Mouse (Mus musculus) hindbrain, embryonic 11.5 days (tissue): ENCODE measurements around the gene Spata4. TPM values are rescaled to one million over a fixed set of nuclear protein-coding genes. Genes with fewer than 3 reads are reported as not detected.

Source experiments
- ATAC-seq: fragments of 200-750 bp; cut with Nextera tagmentation; 2 replicates; pipeline ENCODE4 v1.8.0; 2017; ENCODE audit warnings: mild to moderate bottlenecking, moderate TSS enrichment, moderate library complexity; ENCODE audit not compliant: low FRiP score
- DNase-seq: peaks from one replicate; pipeline ENCODE4 v3.0.0-alpha.2; 2015; ENCODE audit warnings: low spot score
- H3K27ac ChIP-seq: fragments of 300-500 bp; sonication (generic); 2 replicates; pipeline ENCODE4 v1.5.1; 2014; ENCODE audit warnings: mild to moderate bottlenecking, low read depth, low read length
- H3K27me3 ChIP-seq: fragments of 300-500 bp; sonication (generic); 2 replicates; pipeline ENCODE4 v1.6.1; 2014; ENCODE audit warnings: mild to moderate bottlenecking, low read length, moderate library complexity, mixed read lengths; ENCODE audit not compliant: control insufficient read depth, insufficient read depth
- H3K36me3 ChIP-seq: fragments of 300-500 bp; sonication (generic); 2 replicates; pipeline ENCODE4 v1.6.1; 2014; ENCODE audit warnings: mild to moderate bottlenecking, low read length, moderate library complexity, mixed read lengths; ENCODE audit not compliant: control insufficient read depth, insufficient read depth
- H3K4me1 ChIP-seq: fragments of 300-500 bp; sonication (generic); replicated peaks from 2 replicates; pipeline ENCODE4 v1.6.1; 2014; ENCODE audit warnings: low read length, mixed read lengths; ENCODE audit not compliant: control insufficient read depth, insufficient read depth
- H3K4me2 ChIP-seq: fragments of 300-500 bp; sonication (generic); replicated peaks from 2 replicates; pipeline ENCODE4 v1.6.1; 2014; ENCODE audit warnings: mild to moderate bottlenecking, low read depth, low read length
- H3K4me3 ChIP-seq: fragments of 300-500 bp; sonication (generic); 2 replicates; pipeline ENCODE4 v1.5.1; 2014; ENCODE audit warnings: low read depth, low read length
- H3K9ac ChIP-seq: fragments of 300-500 bp; sonication (generic); 2 replicates; pipeline ENCODE4 v1.6.1; 2014; ENCODE audit warnings: low read depth, low read length
- H3K9me3 ChIP-seq: fragments of 300-500 bp; sonication (generic); 2 replicates; pipeline ENCODE4 v1.6.1; 2016; ENCODE audit warnings: low read length; ENCODE audit not compliant: control insufficient read depth
- WGBS: fragments of 180-500 bp; shearing (Covaris S2); extraction: QIAGEN DNeasy Blood & Tissue Kit; methylation state at CpG from one replicate; pipeline ENCODE4 v1.1.7; 2014; 5-methylcytosine and 5-hydroxymethylcytosine counted together
- polyA plus RNA-seq: library from polyadenylated mRNA; unstranded; fragments of >200 nt; fragmentation: Nextera tagmentation; extraction: Ambion mirVana; gene quantifications from 2 replicates; pipeline ENCODE4 v1.2.1, GENCODE M21; 2014

The Spata4 gene
- 0.22 TPM in 1 of 2 replicates, not detected in the other for polyA plus RNA-seq

DNA sequence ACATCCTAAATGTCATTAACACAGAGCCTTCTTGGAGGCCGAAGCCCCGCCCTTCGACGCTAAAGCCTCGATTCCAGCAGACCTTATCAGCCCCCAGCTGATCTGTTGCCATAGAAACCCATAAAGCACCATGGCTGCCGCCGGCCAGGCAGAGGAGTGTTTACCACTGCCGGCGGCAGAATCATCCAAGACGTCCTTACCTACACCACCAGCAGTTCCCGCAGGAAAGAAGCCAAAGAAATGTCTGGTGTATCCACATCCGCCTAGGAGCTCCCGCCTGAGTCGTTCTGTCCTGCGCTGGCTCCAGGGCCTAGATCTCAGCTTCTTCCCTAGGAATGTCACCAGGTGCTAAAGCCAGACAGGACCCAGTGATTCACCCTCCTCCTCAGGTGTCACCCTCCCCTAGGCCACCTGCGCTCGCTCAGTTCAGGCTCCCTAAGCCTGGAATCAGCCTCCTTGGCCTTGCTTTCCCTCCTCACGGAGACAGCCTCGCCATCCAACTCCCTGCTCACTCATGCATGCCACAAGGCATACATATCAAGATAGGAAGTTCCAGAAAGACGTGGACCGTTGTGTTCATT, at the start of gene Spata4:
Gene Spata4, plus strand, starts transcription at position 111 of the 581 bp plus-strand sequence.
- Histone ChIP-seq H3K36me3 (no peaks in the 10 kb centered on the region), H3K4me3 (peak within 1 kb of the TSS; percentile 32), H3K27me3 (no peaks in the 10 kb centered on the region), H3K9me3 (no peaks in the 10 kb centered on the region), H3K4me2 (peak within 1 kb of the TSS; percentile 57), H3K9ac (peak within 1 kb of the TSS; percentile 50; the same call in 1 of the 2 replicates), H3K4me1 (no peaks in the 10 kb centered on the region), H3K27ac (no peak within 1 kb of the TSS)
- WGBS = 8% methylated on average over 21 of the region's 21 CpGs
- DNase-seq = peak; percentile 78
- peak; percentile 95 for ATAC-seq

DNA sequence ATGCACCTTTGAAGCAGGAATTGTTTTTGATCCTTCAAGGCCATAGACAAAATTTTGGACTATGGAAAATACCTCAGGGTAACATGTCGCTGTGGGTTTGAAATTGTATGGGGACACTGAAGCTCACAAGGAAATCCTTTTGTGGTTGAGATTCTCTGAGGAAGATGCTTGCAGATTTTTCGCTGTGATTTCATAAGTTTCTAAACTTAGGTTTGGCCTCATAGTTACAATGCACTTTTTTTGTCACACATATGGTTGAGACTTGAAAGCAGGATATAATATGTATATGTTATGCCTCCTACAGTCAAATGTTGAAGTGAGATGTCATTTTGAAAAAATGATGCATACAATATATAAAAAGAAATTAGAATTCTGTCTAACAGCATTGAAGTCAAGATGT, 45.7 kb upstream of the Spata4 start:
- no peak overlapping the region for H3K27ac ChIP-seq
- H3K4me3 ChIP-seq = no peak overlapping the region
- H3K4me2 ChIP-seq = no peak overlapping the region
- no peaks in the 10 kb centered on the region for H3K4me1 ChIP-seq
- no peak for DNase-seq
- no peaks in the 10 kb centered on the region for H3K36me3 ChIP-seq
- H3K9ac ChIP-seq = no peak overlapping the region
- ATAC-seq = no peak
- 85% methylated on average over 2 of the region's 2 CpGs for WGBS
- no peaks in the 10 kb centered on the region for H3K27me3 ChIP-seq
- H3K9me3 ChIP-seq = no peaks in the 10 kb centered on the region

DNA sequence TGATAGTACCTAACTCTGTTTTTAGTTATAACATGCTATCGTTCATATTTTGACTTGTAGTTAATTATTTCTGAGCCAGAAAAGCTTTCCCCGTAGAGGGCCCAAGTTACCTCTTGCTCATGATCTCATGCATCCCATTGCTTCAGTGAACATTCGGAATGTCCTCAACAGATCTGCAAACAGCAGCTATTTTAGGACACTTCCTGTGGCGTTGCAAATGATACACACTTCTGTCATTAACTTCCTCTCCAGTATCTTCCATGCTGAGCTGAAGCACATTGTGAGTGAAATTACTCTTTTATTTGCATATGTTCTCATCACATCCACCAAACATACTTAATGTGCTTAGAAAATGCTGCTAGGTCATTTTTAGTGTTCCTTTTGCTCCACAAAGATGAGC, 38.4 kb upstream of the Spata4 start:
- DNase-seq (no peak), ATAC-seq (no peak)
- no peak overlapping the region for H3K27ac ChIP-seq
- no peak overlapping the region for H3K9ac ChIP-seq
- no peak overlapping the region for H3K4me3 ChIP-seq
- H3K27me3 ChIP-seq = no peaks in the 10 kb centered on the region
- no peak overlapping the region for H3K4me2 ChIP-seq
- no peaks in the 10 kb centered on the region for H3K4me1 ChIP-seq
- H3K36me3 ChIP-seq = no peaks in the 10 kb centered on the region
- 84% methylated on average over 4 of the region's 4 CpGs for WGBS
- H3K9me3 ChIP-seq = no peaks in the 10 kb centered on the region

DNA sequence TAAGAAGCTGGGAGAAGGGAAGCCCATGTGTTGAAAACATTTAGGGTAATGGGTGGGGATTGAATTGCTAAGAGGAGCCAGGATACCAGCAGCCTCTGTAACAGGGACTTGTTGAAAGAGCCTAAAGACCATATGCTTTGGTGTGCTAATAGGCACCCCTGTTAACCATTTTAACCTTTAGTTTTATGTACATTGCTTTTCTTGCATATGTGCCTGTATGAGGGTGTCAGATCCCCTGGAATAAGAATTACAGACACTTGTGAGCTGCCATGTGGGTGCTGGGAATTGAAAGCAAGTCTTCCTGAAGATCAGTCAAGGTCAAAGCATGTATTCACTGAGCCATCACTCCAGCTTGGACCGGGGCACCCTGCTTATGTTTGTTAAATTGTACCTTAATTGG, 35.4 kb upstream of the Spata4 start:
- Histone ChIP-seq H3K4me2 (no peak overlapping the region), H3K36me3 (no peaks in the 10 kb centered on the region), H3K27me3 (no peaks in the 10 kb centered on the region), H3K9ac (no peak overlapping the region), H3K4me1 (no peaks in the 10 kb centered on the region), H3K9me3 (no peaks in the 10 kb centered on the region), H3K27ac (no peak overlapping the region), H3K4me3 (no peak overlapping the region)
- DNase-seq (no peak), ATAC-seq (no peak)
- 93% methylated on average over 1 of the region's 1 CpGs for WGBS

DNA sequence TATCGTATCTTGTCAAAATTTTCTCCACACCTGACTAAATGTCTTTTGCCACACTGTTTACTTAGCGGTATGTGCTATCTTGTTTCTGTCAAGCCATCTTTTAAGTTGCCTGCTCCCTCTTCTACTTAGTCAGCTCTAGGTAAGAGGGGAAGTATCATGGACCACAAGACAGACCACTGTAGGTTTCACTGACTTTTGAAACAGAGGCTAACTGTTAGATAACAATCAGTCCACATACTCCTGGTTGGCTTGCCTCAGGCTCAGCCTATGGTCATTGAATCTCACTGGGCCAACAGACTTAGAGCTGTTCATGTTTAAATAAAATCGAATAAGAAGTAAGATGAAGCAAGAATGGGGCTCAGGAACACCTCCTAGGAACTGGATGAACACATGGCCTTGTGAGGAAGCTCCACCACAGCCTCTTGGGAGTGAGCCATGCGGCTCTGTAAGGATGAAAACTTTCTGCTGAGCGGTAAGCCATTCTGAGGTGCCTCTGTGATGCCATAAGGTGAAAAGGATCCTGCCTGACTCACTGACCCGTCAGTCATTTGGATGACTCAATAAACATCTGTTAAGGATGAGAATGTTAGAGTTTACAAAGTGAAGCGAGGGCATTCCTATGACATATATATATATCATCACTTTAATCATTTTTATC, 34.8 kb upstream of the Spata4 start:
- no peaks in the 10 kb centered on the region for H3K9me3 ChIP-seq
- H3K4me2 ChIP-seq = no peak overlapping the region
- H3K9ac ChIP-seq = no peak overlapping the region
- WGBS = 88% methylated on average over 7 of the region's 7 CpGs
- H3K27me3 ChIP-seq = no peaks in the 10 kb centered on the region
- no peak overlapping the region for H3K4me3 ChIP-seq
- H3K27ac ChIP-seq = no peak overlapping the region
- DNase-seq = no peak
- ATAC-seq = no peak
- no peaks in the 10 kb centered on the region for H3K36me3 ChIP-seq
- H3K4me1 ChIP-seq = no peaks in the 10 kb centered on the region

DNA sequence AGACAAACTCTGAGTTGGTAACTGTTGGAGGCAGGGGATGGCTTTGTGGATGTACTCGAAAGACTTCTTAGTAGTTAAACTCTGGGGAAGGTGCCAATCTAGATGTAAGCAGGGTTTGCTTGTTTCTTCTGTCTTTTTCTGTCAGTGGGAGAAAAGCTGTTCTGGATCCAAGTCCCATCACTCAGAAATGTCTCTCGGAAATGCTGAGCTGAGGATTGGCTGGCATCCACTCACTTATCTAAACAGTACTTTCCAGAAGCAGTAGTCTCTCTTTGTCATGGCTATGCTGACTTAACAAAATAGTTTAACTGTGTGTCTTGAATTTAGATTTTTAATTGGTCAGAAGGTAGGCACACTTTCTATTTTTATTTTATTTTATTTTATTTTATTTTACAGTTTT, 33.4 kb upstream of the Spata4 start:
- 74% methylated on average over 2 of the region's 2 CpGs for WGBS
- H3K36me3 ChIP-seq = no peaks in the 10 kb centered on the region
- H3K9me3 ChIP-seq = no peaks in the 10 kb centered on the region
- H3K27me3 ChIP-seq = no peaks in the 10 kb centered on the region
- H3K4me2 ChIP-seq = no peak overlapping the region
- DNase-seq = no peak
- H3K27ac ChIP-seq = no peak overlapping the region
- no peak for ATAC-seq
- H3K4me3 ChIP-seq = no peak overlapping the region
- no peak overlapping the region for H3K9ac ChIP-seq
- no peaks in the 10 kb centered on the region for H3K4me1 ChIP-seq

DNA sequence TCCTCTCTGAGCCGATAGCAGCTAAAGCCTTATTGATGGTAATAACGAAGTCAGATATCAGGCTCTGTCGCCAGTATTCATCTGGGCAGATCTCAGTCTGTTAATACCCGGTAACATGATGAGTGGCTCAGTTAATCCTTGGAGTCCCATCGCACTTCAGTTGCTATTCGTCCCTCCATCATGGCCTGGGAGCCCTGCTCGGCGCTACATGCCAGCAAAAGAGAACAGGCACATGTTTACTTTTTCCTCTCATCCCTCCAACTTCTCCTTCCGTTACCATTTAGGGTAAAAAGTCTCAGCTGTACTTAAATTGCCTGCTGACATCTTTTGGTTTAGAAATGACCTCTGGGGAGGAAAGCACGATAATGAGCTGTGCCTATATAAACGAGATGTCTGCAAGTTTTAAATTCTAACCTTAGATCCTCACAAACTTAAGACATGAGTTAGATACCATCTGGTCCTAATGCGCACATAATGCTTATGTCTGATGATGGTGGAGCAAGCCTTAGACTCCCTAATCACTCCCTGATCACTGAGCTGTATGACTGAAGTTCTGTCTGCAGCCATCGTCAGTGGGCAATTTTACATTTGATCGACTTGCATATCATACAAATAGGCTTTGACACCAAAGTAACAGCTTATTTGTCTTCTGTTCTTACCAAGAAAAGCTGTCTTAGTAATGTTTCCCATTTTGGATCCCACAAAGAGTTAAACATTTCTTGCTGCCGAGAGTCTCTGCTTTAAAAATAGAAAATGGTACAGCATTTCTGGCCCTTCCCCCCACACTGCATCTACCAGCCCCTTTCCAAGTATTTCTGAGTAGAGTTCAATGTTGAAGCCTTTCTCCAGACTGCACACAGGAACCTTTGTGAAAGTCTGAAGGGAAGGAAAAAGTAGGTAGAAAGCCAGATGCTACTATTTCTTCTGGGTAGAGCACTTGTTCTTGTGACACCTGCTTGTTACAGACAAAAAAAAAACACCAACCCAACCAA, 29.7 kb upstream of the Spata4 start:
- DNase-seq (no peak), ATAC-seq (no peak)
- H3K27me3 ChIP-seq = no peaks in the 10 kb centered on the region
- no peaks in the 10 kb centered on the region for H3K9me3 ChIP-seq
- H3K36me3 ChIP-seq = no peaks in the 10 kb centered on the region
- H3K27ac ChIP-seq = no peak overlapping the region
- 79% methylated on average over 15 of the region's 15 CpGs for WGBS
- no peak overlapping the region for H3K9ac ChIP-seq
- H3K4me1 ChIP-seq = no peaks in the 10 kb centered on the region
- no peak overlapping the region for H3K4me2 ChIP-seq
- H3K4me3 ChIP-seq = no peak overlapping the region

DNA sequence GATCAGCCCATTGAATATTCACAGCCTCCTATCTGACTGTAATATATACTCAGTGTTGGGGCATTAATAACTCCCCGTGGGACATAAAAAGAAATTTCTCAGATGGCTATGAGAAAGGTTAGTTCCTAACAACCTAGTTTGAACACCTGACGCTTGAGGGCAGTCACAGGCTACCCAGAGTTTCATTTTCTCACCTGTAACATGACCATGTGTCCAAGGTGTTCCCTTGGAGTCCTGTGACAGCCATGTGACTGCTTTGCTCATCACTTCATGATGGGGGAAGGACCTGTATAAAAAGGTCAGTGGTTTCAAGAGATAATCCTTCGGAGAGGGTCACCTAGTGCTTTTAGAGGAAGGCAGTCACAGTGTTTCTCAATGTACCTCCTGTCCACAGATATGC, 19.1 kb upstream of the Spata4 start:
- no peak overlapping the region for H3K4me3 ChIP-seq
- DNase-seq (no peak), ATAC-seq (no peak)
- H3K4me1 ChIP-seq = no peaks in the 10 kb centered on the region
- no peak overlapping the region for H3K27ac ChIP-seq
- H3K4me2 ChIP-seq = no peak overlapping the region
- H3K9me3 ChIP-seq = no peaks in the 10 kb centered on the region
- 88% methylated on average over 3 of the region's 3 CpGs for WGBS
- H3K9ac ChIP-seq = no peak overlapping the region
- H3K36me3 ChIP-seq = no peaks in the 10 kb centered on the region
- no peaks in the 10 kb centered on the region for H3K27me3 ChIP-seq
